Mouse (Mus musculus) hindbrain, embryonic 16.5 days (tissue): ENCODE measurements around the gene Efcab11. TPM values are rescaled to one million over a fixed set of nuclear protein-coding genes. Genes with fewer than 3 reads are reported as not detected.

Source experiments
- ATAC-seq: fragments of 200-750 bp; cut with Nextera tagmentation; 2 replicates; pipeline ENCODE4 v1.8.0; 2017; ENCODE audit warnings: moderate TSS enrichment, moderate library complexity
- H3K27ac ChIP-seq: fragments of 300-500 bp; sonication (generic); 2 replicates; pipeline ENCODE4 v1.5.1; 2014; ENCODE audit warnings: low read depth, mild to moderate bottlenecking, control low read depth, low read length, moderate library complexity
- H3K27me3 ChIP-seq: fragments of 300-500 bp; sonication (generic); replicated peaks from 2 replicates; pipeline ENCODE4 v1.6.1; 2014; ENCODE audit warnings: low read length; ENCODE audit not compliant: control insufficient read depth, insufficient read depth
- H3K36me3 ChIP-seq: fragments of 300-500 bp; sonication (generic); 2 replicates; pipeline ENCODE4 v1.6.1; 2014; ENCODE audit warnings: mild to moderate bottlenecking, low read length, moderate library complexity, mixed read lengths; ENCODE audit not compliant: control insufficient read depth, insufficient read depth
- H3K4me1 ChIP-seq: fragments of 300-500 bp; sonication (generic); 2 replicates; pipeline ENCODE4 v1.6.1; 2014; ENCODE audit warnings: low read depth, low read length; ENCODE audit not compliant: control insufficient read depth, insufficient read depth
- H3K4me2 ChIP-seq: fragments of 300-500 bp; sonication (generic); 2 replicates; pipeline ENCODE4 v1.6.1; 2014; ENCODE audit warnings: mild to moderate bottlenecking, low read length, control low read depth, moderate library complexity
- H3K4me3 ChIP-seq: fragments of 300-500 bp; sonication (generic); 2 replicates; pipeline ENCODE4 v1.5.1; 2014; ENCODE audit warnings: mild to moderate bottlenecking, low read length, control low read depth, moderate library complexity
- H3K9ac ChIP-seq: fragments of 300-500 bp; sonication (generic); 2 replicates; pipeline ENCODE4 v1.6.1; 2014; ENCODE audit warnings: low read depth, mild to moderate bottlenecking, control low read depth, low read length, moderate library complexity
- H3K9me3 ChIP-seq: fragments of 300-500 bp; sonication (generic); 2 replicates; pipeline ENCODE4 v1.6.1; 2014; ENCODE audit warnings: mild to moderate bottlenecking, low read length, moderate library complexity; ENCODE audit not compliant: control insufficient read depth
- WGBS: fragments of 180-500 bp; shearing (Covaris S2); extraction: QIAGEN DNeasy Blood & Tissue Kit; methylation state at CpG from one replicate; pipeline ENCODE4 v1.1.7; 2014; 5-methylcytosine and 5-hydroxymethylcytosine counted together
- polyA plus RNA-seq: library from polyadenylated mRNA; unstranded; fragments of >200 nt; fragmentation: Nextera tagmentation; extraction: Ambion mirVana; gene quantifications from 2 replicates; pipeline ENCODE4 v1.2.1, GENCODE M21; 2015

The Efcab11 gene
- polyA plus RNA-seq, result 4.8 and 4.9 TPM in 2 replicates

GRCm38 (mm10) chr12:99884269-99885261 lies at the start of gene Efcab11, which contains the start of gene Tdp1:
TSS of gene Efcab11 (minus strand) at chr12:99884439.
TSS of gene Tdp1 (plus strand) at chr12:99884517.
- Histone ChIP-seq H3K4me1 (peaks cover 15% of the 10 kb centered on the region), H3K4me3 (peak within 1 kb of the TSS; percentile 91), H3K27me3 (no peaks in the 10 kb centered on the region), H3K9ac (peak within 1 kb of the TSS; percentile 91), H3K9me3 (no peaks in the 10 kb centered on the region), H3K4me2 (peak within 1 kb of the TSS; percentile 98), H3K27ac (peak within 1 kb of the TSS; percentile 86), H3K36me3 (no peaks in the 10 kb centered on the region)
- ATAC-seq, result peak; percentile 88
- under 1% methylated on average over 72 of the region's 73 CpGs for WGBS

DNA sequence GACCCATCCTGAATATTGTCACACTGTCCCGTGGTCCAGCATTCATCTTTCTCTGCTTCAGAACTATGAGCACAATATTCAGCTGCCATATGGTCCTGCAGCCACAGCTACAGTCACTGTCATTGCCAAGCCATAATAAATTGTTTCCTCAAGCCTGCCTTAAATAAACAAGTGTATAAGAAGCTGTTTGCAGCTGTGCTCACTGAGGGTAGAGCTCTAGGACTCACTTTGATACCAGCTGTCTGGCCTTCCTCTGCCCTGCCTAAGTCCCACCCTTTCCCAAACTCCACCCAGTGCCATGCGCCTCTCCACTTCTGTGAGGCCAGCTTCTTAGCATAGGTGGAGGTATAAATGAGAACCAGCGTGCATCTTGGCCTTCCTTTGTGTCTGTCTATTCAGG lies 49.4 kb upstream of the Efcab11 start:
- WGBS, result 90% methylated on average over 3 of the region's 3 CpGs

GRCm38 (mm10) chr12:99932245-99932644 lies 48.0 kb upstream of the Efcab11 start:
- Histone ChIP-seq H3K9me3 (no peaks in the 10 kb centered on the region), H3K9ac (no peak overlapping the region), H3K36me3 (peaks cover 9% of the 10 kb centered on the region; the same call in 1 of the 2 replicates), H3K4me1 (no peaks in the 10 kb centered on the region), H3K27me3 (no peaks in the 10 kb centered on the region), H3K27ac (no peak overlapping the region), H3K4me2 (no peak overlapping the region), H3K4me3 (no peak overlapping the region)
- no peak for ATAC-seq
- WGBS, result 97% methylated on average over 4 of the region's 4 CpGs

More for the DNA sequence above, 49.4 kb upstream of the Efcab11 start:
- no peaks in the 10 kb centered on the region for H3K9me3 ChIP-seq
- H3K4me2 ChIP-seq, result no peak overlapping the region
- H3K4me1 ChIP-seq, result no peaks in the 10 kb centered on the region
- H3K4me3 ChIP-seq, result no peak overlapping the region
- no peaks in the 10 kb centered on the region for H3K27me3 ChIP-seq
- no peak overlapping the region for H3K27ac ChIP-seq
- H3K36me3 ChIP-seq, result peaks cover 6% of the 10 kb centered on the region; the same call in 1 of the 2 replicates
- no peak overlapping the region for H3K9ac ChIP-seq
- ATAC-seq, result no peak

GRCm38 (mm10) chr12:99929160-99929559 lies 44.9 kb upstream of the Efcab11 start:
- Histone ChIP-seq H3K36me3 (peaks cover 6% of the 10 kb centered on the region; the same call in 1 of the 2 replicates), H3K4me2 (no peak overlapping the region), H3K9ac (no peak overlapping the region), H3K27ac (no peak overlapping the region), H3K27me3 (no peaks in the 10 kb centered on the region), H3K4me1 (no peaks in the 10 kb centered on the region), H3K4me3 (no peak overlapping the region), H3K9me3 (no peaks in the 10 kb centered on the region)
- 70% methylated on average over 1 of the region's 1 CpGs for WGBS
- no peak for ATAC-seq

DNA sequence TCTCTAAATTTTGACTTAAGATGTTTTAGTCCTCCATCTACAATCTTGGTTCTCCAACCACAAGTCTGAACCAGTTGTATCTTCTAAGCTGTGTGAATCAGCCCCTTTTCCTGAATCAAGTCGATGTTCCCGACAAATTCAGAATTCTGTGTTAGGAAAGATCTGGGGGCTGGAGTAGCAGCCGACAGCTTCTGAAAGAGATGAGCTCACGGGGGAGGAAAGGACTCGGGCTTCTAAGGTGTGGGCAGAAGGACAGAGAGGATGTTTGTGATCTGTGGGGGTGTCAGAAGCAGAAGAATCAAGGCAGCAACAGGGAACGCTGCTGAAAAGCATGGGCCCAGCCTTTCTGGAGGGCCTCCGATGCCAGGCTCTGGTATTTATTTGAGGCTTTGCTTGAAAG lies 44.1 kb upstream of the Efcab11 start:
- Histone ChIP-seq H3K27ac (no peak overlapping the region), H3K9ac (no peak overlapping the region), H3K4me2 (no peak overlapping the region), H3K27me3 (no peaks in the 10 kb centered on the region), H3K9me3 (no peaks in the 10 kb centered on the region), H3K4me1 (peaks cover 8% of the 10 kb centered on the region), H3K36me3 (peaks cover 6% of the 10 kb centered on the region; the same call in 1 of the 2 replicates), H3K4me3 (no peak overlapping the region)
- no peak for ATAC-seq
- 91% methylated on average over 7 of the region's 7 CpGs for WGBS

DNA sequence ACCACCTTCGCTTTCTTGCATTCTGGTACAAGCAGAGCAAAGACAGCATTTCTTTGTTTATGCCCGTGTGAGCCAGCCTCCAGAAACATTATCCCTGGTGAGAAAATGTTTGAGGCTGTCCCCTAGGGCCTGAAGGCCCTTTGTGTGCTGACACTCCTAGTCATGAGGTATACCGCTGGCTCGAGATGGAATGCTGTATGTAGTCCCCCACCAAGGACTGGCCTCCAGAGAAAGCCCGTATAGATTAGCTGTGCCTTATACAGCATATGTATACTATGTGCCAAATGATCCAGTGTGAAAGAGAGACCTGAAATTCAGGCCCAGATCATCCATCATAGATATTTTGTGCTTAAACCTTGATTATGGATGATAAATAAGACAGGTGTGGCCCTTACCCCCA lies 39.5 kb upstream of the Efcab11 start:
- ATAC-seq, result peak; percentile 47; the same call in 1 of the 2 replicates
- 31% methylated on average over 5 of the region's 5 CpGs for WGBS
- H3K27ac ChIP-seq, result peak overlapping the region; percentile 65
- no peak overlapping the region for H3K4me3 ChIP-seq
- H3K27me3 ChIP-seq, result no peaks in the 10 kb centered on the region
- no peaks in the 10 kb centered on the region for H3K9me3 ChIP-seq
- H3K36me3 ChIP-seq, result peaks cover 6% of the 10 kb centered on the region
- H3K9ac ChIP-seq, result no peak overlapping the region
- H3K4me2 ChIP-seq, result no peak overlapping the region
- peaks cover 10% of the 10 kb centered on the region for H3K4me1 ChIP-seq

- no peak overlapping the region for H3K4me2 ChIP-seq
- no peak overlapping the region for H3K4me3 ChIP-seq
- peak; percentile 91 for ATAC-seq
- no peaks in the 10 kb centered on the region for H3K27me3 ChIP-seq
- peak overlapping the region; percentile 65 for H3K27ac ChIP-seq
- H3K4me1 ChIP-seq, result peaks cover 10% of the 10 kb centered on the region
- H3K36me3 ChIP-seq, result peaks cover 6% of the 10 kb centered on the region
- H3K9ac ChIP-seq, result no peak overlapping the region
- 17% methylated on average over 5 of the region's 5 CpGs for WGBS
- H3K9me3 ChIP-seq, result no peaks in the 10 kb centered on the region
Measured at GRCm38 (mm10) chr12:99923131-99923606, 38.9 kb upstream of the Efcab11 start.

DNA sequence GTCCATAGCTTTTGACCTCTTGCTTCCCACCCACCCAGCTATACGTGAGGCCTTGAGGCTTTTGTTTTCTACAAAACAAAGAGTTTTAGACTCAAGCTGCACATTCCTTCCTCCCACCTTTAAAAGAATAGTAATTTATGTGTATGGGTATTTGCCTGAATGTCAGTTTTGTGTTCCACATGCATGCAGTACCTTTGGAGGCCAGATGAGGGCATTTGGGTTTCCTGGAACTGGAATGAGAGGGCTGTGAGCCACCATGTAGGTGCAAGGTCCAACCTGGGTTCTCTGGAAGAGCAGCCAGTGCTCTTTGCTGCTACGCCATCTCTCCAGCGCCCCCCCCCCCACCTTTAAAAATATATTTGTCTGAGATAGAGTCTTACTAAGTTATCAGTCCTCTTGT lies 36.8 kb upstream of the Efcab11 start:
- Histone ChIP-seq H3K9ac (no peak overlapping the region), H3K4me3 (no peak overlapping the region), H3K9me3 (no peaks in the 10 kb centered on the region), H3K27me3 (no peaks in the 10 kb centered on the region), H3K4me1 (peaks cover 10% of the 10 kb centered on the region), H3K27ac (no peak overlapping the region), H3K4me2 (no peak overlapping the region), H3K36me3 (peaks cover 4% of the 10 kb centered on the region)
- 86% methylated on average over 3 of the region's 3 CpGs for WGBS
- no peak for ATAC-seq

DNA sequence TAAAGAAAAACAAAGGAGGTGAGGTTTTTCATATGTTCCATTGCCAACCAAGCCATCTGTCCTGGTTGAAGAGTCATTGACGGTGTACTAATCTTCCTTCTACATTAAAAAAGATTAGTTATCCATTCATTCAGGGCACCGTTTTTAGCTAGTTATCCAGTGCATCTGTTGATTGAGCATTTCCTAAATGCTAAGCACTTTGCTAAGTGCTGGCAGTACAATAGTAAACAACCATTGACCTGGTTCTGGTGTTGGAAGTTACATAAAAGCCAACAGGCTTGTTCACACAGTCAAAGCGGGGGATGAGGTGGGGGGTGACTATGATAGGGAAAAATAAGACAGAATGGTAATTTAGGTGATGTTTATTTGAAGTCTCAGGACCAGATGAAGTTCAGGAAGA lies 35.4 kb upstream of the Efcab11 start:
- no peak for ATAC-seq
- H3K9me3 ChIP-seq, result no peaks in the 10 kb centered on the region
- no peak overlapping the region for H3K9ac ChIP-seq
- no peak overlapping the region for H3K4me3 ChIP-seq
- H3K4me2 ChIP-seq, result no peak overlapping the region
- H3K4me1 ChIP-seq, result peaks cover 10% of the 10 kb centered on the region
- H3K27me3 ChIP-seq, result no peaks in the 10 kb centered on the region
- peaks cover 7% of the 10 kb centered on the region; the same call in 1 of the 2 replicates for H3K36me3 ChIP-seq
- H3K27ac ChIP-seq, result no peak overlapping the region
- WGBS, result 90% methylated on average over 3 of the region's 3 CpGs
